Mouse (Mus musculus): Measurements from ENCODE around the gene Oser1. TPM values are rescaled to one million over a fixed set of nuclear protein-coding genes. Genes with fewer than 3 reads are reported as not detected.

The Oser1 gene
- polyA plus RNA-seq, 2 experiments: 12.8 to 31.3 TPM

DNA sequence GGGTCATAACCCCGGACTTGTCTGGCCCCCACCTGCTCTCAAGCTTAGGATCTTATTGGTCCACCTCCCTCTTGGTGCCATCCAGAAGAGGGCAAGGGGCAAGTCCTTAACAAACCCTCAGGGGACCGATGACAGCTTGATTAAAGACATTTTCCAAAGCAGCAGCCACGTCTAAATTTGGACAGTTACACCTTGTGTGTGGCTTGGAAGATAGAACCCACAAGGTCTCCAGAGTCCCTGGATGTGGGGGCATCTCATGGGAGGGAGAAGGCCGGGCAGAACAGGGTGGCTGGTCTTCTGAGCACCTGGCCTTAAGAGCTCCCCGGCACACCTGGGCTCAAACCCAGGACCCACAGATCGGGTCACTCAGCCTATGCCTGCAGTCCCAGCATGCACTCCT is 30.5 kb downstream of the Oser1 start:
- no peak overlapping the region for H3K4me2 ChIP-seq (ENCODE audit: low read depth)
- DNase-seq (ENCODE audit: low read depth in 3 of 3, low spot score in 3 of 3) (no peak), ATAC-seq (ENCODE audit: insufficient read depth) (no peak)
- H3K4me3 ChIP-seq (ENCODE audit: insufficient read depth in 1 of 2, low read depth in 2 of 2, low read length in 2 of 2): no peak overlapping the region
- H3K9ac ChIP-seq (replicated peaks): no peak overlapping the region
- no peaks in the 10 kb centered on the region for H3K36me3 ChIP-seq (replicated peaks; ENCODE audit: control insufficient read depth, insufficient read depth, low read depth)
- H3K9me3 ChIP-seq (ENCODE audit: control insufficient read depth, low read length): no peaks in the 10 kb centered on the region
- TF ChIP-seq CTCF (IDR thresholded peaks at IDR 0.05; ENCODE audit: low read depth) (no peak), EP300 (IDR thresholded peaks at IDR 0.05; ENCODE audit: low read depth) (no peak)
- H3K27me3 ChIP-seq (ENCODE audit: control insufficient read depth, insufficient read depth, low read length): no peaks in the 10 kb centered on the region
- 55% methylated on average over 6 of the region's 6 CpGs for WGBS (ENCODE audit: insufficient replicate concordance)
- H3K4me1 ChIP-seq (replicated peaks; ENCODE audit: control insufficient read depth in 2 of 2, insufficient read depth in 2 of 2, low read length in 1 of 2): no peaks in the 10 kb centered on the region
- no peak overlapping the region for H3K27ac ChIP-seq

DNA sequence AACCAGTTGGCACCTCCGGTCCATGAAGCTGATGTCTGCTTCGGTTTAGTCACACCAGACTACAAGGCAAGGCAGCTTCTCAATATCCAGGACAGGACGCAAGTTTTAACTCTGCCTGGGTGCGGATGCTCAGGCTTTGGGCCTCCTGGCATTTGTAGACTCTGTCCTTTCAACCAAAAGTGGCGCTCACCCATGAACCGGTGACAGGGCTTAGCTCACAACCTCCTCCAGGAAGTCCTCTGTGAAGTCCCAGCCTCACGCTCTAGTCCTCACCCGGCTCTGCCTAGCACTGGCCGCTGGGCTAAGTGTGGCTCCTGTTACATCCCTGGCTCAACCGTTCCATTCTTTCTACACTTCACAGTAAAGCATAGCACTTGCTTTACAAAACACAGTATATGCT is 31.3 kb downstream of the Oser1 start:
- TF ChIP-seq CTCF (IDR thresholded peaks at IDR 0.05; ENCODE audit: low read depth) (no peak), EP300 (IDR thresholded peaks at IDR 0.05; ENCODE audit: low read depth) (no peak)
- Histone ChIP-seq H3K9ac (replicated peaks) (no peak overlapping the region), H3K27me3 (ENCODE audit: control insufficient read depth, insufficient read depth, low read length) (no peaks in the 10 kb centered on the region), H3K9me3 (ENCODE audit: control insufficient read depth, low read length) (no peaks in the 10 kb centered on the region), H3K4me2 (ENCODE audit: low read depth) (no peak overlapping the region), H3K4me1 (replicated peaks; ENCODE audit: control insufficient read depth in 2 of 2, insufficient read depth in 2 of 2, low read length in 1 of 2) (no peaks in the 10 kb centered on the region), H3K36me3 (replicated peaks; ENCODE audit: control insufficient read depth, insufficient read depth, low read depth) (no peaks in the 10 kb centered on the region), H3K4me3 (ENCODE audit: insufficient read depth in 1 of 2, low read depth in 2 of 2, low read length in 2 of 2) (no peak overlapping the region), H3K27ac (no peak overlapping the region)
- WGBS (ENCODE audit: insufficient replicate concordance): 72% methylated on average over 10 of the region's 10 CpGs
- DNase-seq (ENCODE audit: low read depth in 3 of 3, low spot score in 3 of 3) (no peak), ATAC-seq (ENCODE audit: insufficient read depth) (no peak)

DNA sequence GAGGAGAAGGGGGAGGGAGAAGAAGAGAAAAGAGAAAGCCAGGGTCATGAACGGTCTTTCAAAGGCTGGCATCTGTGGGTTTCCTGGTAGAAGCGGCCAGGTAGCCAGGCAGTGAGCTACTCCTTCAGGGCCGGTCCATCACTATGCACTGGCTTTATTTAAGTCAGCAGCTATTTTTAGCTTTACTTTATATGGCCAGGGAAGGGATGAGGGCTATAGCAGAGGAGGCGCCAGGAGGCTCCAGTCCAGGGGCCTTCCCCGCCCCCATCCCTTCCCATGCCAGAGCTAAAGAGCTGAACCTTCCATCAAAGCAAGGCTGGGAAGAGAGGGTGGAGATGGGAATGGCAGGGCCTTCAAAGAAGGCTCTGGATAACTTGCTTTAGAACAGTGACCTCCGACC is 32.1 kb downstream of the Oser1 start:
- H3K4me3 ChIP-seq (ENCODE audit: insufficient read depth in 1 of 2, low read depth in 2 of 2, low read length in 2 of 2): no peak overlapping the region
- DNase-seq (ENCODE audit: low read depth in 3 of 3, low spot score in 3 of 3) (no peak), ATAC-seq (ENCODE audit: insufficient read depth) (no peak)
- H3K27me3 ChIP-seq (ENCODE audit: control insufficient read depth, insufficient read depth, low read length): no peaks in the 10 kb centered on the region
- no peak overlapping the region for H3K9ac ChIP-seq (replicated peaks)
- no peaks in the 10 kb centered on the region for H3K4me1 ChIP-seq (replicated peaks; ENCODE audit: control insufficient read depth in 2 of 2, insufficient read depth in 2 of 2, low read length in 1 of 2)
- no peak overlapping the region for H3K4me2 ChIP-seq (ENCODE audit: low read depth)
- H3K27ac ChIP-seq: no peak overlapping the region
- WGBS (ENCODE audit: insufficient replicate concordance): 51% methylated on average over 6 of the region's 6 CpGs
- H3K9me3 ChIP-seq (ENCODE audit: control insufficient read depth, low read length): no peaks in the 10 kb centered on the region
- H3K36me3 ChIP-seq (replicated peaks; ENCODE audit: control insufficient read depth, insufficient read depth, low read depth): no peaks in the 10 kb centered on the region
- TF ChIP-seq EP300 (IDR thresholded peaks at IDR 0.05; ENCODE audit: low read depth): no peak
- no peak for TF ChIP-seq CTCF (IDR thresholded peaks at IDR 0.05; ENCODE audit: low read depth)

DNA sequence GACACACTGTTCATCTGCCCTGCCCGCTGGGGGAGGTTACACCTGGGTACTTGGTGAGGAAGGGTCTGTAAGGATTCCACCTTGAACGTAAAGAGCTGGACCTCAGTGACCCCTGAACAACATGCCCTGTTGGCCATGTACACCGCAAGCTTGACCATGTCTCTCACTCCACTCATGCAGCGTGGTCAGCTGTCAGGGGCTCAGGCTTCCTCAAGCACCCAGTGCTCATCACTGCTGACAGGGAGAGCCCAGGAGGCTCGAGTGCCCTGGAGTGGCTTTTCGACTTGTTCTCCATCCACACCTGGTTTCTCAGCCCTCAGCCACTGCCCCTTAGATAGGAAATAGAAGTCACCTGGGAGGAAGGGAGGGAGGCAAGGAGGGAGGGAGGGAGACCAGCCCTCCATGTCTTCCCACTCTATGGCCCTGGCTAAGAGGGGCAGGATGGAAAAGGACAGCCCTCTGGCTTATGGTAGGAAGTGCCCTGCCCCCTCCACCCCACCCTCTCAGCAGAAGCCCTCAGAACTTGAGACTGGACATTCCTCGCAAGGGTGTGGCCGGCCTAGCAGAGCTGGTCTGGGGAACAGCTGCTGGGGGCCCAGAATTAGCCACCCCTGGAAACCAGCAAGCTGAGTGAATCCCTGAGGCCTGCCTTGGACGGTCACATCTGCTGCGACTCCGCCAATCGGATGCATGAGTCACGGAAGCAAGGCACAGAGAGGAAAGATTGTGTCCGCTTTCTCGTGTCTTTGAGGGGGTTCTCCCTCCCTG is 37.9 kb downstream of the Oser1 start:
- Histone ChIP-seq H3K4me2 (ENCODE audit: low read depth) (no peak overlapping the region), H3K9me3 (ENCODE audit: control insufficient read depth, low read length) (no peaks in the 10 kb centered on the region), H3K36me3 (replicated peaks; ENCODE audit: control insufficient read depth, insufficient read depth, low read depth) (no peaks in the 10 kb centered on the region), H3K4me1 (replicated peaks; ENCODE audit: control insufficient read depth in 2 of 2, insufficient read depth in 2 of 2, low read length in 1 of 2) (no peaks in the 10 kb centered on the region), H3K4me3 (ENCODE audit: insufficient read depth in 1 of 2, low read depth in 2 of 2, low read length in 2 of 2) (no peak overlapping the region), H3K27ac (no peak overlapping the region), H3K9ac (replicated peaks) (no peak overlapping the region), H3K27me3 (ENCODE audit: control insufficient read depth, insufficient read depth, low read length) (no peaks in the 10 kb centered on the region)
- WGBS (ENCODE audit: insufficient replicate concordance): 58% methylated on average over 15 of the region's 15 CpGs
- DNase-seq (ENCODE audit: low read depth in 3 of 3, low spot score in 3 of 3) (no peak), ATAC-seq (ENCODE audit: insufficient read depth) (no peak)
- no peak for TF ChIP-seq CTCF (IDR thresholded peaks at IDR 0.05; ENCODE audit: low read depth)
- TF ChIP-seq EP300 (IDR thresholded peaks at IDR 0.05; ENCODE audit: low read depth): no peak

DNA sequence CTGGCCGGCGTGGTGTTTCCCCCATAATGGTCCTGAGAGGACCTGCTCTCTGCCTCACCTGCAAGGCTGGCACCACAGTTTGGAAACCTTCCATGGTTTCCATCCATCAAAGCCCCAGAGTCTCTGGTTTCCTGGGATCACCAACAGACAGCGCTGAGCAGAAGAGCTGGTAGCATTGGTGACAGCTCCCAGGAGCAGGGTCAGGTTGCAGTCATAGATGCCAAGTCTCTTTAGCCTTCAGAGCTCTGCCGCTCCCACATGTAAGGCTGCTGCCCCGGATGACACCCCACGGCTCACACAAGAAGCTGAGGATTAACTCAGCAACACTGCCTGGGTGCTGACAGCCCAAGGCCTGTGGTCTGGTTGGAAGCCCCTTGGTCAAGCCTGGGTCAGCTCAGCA is 39.4 kb downstream of the Oser1 start:
- no peaks in the 10 kb centered on the region for H3K27me3 ChIP-seq (ENCODE audit: control insufficient read depth, insufficient read depth, low read length)
- H3K27ac ChIP-seq: no peak overlapping the region
- H3K9ac ChIP-seq (replicated peaks): no peak overlapping the region
- H3K9me3 ChIP-seq (ENCODE audit: control insufficient read depth, low read length): no peaks in the 10 kb centered on the region
- H3K36me3 ChIP-seq (replicated peaks; ENCODE audit: control insufficient read depth, insufficient read depth, low read depth): no peaks in the 10 kb centered on the region
- no peak for ATAC-seq (ENCODE audit: insufficient read depth)
- no peak for TF ChIP-seq CTCF (IDR thresholded peaks at IDR 0.05; ENCODE audit: low read depth)
- no peaks in the 10 kb centered on the region for H3K4me1 ChIP-seq (replicated peaks; ENCODE audit: control insufficient read depth in 2 of 2, insufficient read depth in 2 of 2, low read length in 1 of 2)
- H3K4me3 ChIP-seq (ENCODE audit: insufficient read depth in 1 of 2, low read depth in 2 of 2, low read length in 2 of 2): no peak overlapping the region
- 71% methylated on average over 6 of the region's 6 CpGs for WGBS (ENCODE audit: insufficient replicate concordance)
- DNase-seq (ENCODE audit: low read depth in 3 of 3, low spot score in 3 of 3): no peak
- H3K4me2 ChIP-seq (ENCODE audit: low read depth): no peak overlapping the region

All from liver, embryonic 14.5 days (tissue).